Mouse (Mus musculus) T-helper 1 cell (primary cell): ENCODE measurements at regions not wholly inside any gene's neighbourhood (a gene's known extent, or its start where the extent isn't known, plus 50 kb on each side); places are given as distances from the start of the nearest gene placed in this dataset.

Experiments
- in situ Hi-C: fragments of 300-600 bp; cut with MboI, MseI; formaldehyde crosslinking; loops from one replicate; pipeline ENCODE4 v1.15.1; 2025; ENCODE audit warnings: high pct_unique_total_duplicates

DNA sequence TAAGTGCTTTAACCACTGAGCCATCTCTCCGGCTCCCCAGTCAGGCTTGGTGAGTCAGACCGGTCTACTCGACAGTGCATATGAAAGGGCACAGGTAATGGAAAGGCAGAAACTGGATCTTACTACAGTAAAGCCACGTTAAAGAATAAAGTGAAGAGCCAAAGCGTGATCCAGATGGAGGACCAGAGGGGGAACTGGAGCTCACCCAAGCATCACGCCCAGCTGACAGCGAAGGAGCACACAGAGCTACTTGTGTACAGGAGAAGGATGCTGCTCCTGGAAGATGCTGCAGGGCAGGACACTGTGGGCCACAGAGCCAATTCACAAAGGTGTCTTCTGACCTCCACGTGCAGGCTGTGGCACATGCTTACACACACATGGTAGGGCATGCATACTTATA lies 96.7 kb upstream of the Ppp1r26 start:
- in situ Hi-C loops, result no loop called here

DNA sequence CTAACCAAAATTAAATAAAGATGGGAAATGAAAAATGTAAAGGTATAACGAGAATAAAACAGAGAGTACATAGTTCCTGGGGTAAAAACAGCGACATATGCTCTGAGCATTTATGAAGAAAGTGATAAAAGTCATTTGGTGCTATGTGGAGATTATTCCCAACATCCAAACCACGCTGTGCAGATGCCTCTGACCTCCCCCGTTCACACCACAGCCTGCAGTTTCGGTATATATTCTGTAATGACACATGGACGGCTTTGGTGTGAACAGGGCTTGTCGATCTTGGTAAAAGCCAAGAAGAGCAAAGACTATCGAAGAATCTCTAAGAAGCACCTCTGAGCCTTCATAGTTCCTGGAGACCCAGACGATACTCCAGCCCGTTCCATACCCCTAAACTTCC lies 95.2 kb upstream of the Ppp1r26 start:
- in situ Hi-C loops, result no loop called here

DNA sequence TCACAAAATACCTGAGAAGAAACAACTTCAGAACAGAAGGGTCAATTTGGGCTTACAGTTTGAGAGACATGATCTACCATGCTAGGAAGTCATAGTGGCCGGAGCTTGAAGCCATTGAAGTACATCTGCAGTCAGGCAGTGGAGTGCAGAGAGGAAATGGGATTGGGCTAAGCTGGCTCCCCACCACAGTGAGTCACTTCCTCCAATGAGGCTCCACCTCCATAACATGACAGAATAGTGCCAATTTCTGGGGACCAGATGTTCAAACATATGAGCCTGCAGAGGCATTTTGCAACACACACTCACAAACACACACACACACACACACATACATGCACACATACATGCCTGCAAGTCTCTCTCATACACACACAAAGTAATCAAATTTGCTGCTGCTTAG lies 93.7 kb upstream of the Ppp1r26 start:
- in situ Hi-C loops, result no loop called here

DNA sequence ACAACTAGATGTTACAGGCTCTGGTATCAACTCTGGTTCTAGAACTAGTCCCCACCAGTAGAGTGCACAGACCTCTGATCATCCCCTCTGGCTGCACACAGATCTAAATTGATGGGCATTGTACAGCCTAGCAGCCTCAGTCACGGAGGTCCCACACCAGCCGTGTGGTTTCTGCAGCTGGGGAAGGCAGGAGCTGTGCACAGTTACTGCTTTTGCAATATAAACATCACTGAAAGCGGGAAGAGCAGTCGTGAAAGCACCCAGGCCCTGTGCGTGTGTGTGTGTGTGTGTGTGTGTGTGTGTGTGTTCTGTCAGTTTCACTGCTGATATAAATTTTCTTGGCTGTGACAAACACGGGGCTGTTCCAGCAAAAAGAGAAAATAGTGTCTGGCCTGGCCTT lies 84.4 kb upstream of the Ppp1r26 start:
- in situ Hi-C loops, result no loop called here

DNA sequence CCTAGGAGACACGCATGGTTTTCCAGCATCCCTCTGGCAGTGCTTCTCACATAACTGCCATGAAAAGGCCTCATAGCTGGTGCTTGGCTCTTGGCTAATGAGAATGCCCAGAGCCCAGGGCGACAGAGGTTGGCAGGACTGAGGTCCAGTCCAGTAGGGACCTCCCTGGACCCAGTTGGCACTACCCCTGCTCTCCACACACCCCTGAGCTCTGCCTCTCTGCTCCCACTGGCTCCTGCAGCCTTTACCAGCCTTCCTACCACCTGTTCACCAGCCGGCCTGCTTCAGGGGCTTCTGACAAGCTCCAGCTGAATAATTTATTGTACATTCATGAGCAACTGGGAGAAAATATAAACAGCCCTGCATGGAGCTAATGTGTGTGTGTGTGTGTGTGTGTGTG lies 82.0 kb upstream of the Ppp1r26 start:
- in situ Hi-C loops, result no loop called here

DNA sequence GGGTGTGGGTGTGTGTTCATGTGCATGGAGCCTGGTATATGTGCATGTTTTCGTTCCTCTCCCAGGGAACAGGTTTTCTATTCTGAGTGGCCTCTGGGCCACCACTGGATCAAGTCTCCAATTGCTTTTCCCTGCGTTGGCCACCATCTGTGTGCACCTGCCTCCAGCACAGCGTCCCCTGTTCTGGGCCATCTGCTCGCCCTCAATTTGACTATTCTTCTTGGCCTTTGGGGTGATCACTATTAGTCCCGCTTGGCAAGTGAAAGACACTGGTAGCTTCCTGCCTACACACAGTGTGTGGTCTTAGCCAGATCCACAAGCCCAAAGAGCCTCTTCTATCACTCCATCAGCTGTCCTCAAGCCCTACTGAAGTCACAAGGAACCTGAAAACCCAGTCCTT lies 80.8 kb upstream of the Ppp1r26 start:
- in situ Hi-C loops, result no loop called here

DNA sequence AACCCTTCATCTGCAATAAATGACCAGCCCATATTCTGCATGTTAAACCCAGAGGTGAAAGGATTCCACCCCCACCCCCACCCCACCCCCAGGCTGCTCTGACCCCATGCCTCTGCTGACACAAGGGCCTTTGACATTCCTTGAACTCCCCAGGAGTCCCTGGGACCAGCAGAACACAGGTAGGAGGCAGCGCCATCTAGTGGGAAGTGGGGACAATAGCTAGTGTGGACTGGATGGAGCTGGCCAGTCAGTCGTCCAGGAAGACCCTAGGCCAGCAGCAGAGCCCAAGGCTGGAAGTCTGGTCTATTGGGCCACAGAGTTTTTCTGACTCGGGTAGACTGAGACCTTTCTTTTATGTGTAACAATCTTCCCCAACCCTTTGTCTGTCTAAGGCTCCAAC lies 71.8 kb upstream of the Ppp1r26 start:
- in situ Hi-C loops, result no loop called here

DNA sequence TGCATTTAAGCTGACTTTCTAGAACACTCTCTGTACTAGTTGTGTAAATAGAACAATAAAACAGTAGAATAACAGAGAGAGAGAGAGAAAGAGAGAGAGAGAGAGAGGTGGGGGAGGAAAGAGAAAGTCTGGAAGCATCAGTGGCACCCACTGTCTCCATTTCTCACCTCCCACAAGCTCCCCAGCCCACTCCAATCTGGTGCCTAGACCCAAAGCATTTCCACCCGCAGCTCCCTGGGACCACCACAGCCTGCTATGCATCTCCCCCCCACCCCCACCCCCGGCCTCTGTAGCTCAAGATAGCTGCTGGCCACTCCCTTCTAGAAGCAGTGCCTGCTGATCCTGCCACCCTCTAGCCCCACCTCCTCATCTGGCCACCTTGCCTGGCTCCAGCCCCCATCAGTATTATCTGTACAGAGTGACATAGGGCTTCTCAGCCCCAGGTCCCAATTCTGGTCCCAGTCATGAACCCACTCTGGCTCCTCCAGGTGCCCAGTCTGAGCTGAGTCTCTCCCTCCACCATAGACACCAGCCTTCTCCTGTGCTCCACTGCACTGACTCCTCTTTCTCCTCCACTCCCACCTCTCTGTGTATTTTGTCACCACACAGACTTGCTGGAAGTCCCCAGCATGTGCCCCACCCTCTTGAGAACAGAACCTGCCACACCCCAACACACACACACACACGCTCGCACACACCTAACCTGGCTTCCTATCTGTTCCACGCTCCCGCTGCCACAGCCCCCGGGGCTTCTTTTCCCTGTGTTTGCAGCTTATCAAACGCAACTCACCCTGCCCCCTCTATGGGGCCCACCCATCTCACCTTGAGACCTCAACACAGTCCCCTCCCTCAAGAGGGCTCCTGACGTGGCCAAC lies 68.4 kb upstream of the Ppp1r26 start:
- in situ Hi-C loops, result no loop called here

DNA sequence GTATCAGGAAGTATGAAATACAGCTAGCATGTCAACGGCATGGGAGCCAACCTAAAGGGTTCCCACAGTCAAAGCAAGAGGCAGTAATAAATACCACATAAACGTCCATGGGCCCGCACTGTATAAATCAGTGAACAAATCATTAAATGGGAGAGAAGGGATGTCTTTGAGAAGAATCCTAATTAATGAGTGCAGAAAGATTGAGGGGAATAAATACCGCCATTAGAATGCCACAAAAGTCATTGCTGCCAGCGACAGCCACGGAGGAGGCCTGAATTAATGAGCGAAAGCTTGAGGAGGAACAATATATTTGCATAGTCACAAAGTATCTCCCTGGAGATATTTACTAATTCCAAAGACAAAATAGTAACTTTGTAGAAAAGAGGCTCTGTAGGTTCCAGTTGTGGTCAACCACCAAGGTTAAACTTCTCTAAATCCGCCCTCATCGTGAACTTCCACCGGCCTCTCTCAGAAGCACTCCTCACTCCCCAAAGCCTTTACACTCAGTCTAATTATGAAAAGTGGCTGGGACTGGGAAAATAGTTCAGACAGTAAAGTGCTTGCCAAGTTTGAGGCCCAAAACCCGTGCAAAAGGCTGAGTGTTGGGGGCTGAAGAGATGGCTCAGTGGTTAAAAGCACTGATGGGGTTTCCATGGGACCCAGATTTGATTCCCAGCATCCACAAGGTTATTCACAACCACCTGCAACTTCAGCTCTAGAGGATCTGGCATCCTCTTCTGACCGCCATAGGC lies 64.4 kb upstream of the Ppp1r26 start:
- in situ Hi-C loops, result no loop called here

DNA sequence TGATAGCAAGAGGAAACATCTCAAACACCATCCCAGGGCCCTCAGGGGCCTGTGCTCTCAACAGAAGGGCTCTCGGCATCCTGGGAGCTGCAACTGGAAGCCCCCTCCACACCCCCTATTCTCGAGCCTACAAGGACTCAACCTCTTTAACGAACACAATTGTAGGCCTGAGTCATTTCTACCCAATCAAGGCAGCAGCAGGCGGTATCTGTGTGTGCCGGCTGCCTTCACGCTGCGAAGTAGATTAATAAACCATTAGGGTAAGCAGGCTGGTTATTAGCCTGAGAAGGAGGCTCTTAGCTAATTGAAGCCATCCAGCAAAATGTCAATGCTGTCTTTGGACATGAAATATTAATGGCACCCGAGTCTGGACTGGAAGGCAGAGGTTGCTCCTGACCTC lies 61.7 kb upstream of the Ppp1r26 start:
- in situ Hi-C loops, result no loop called here

DNA sequence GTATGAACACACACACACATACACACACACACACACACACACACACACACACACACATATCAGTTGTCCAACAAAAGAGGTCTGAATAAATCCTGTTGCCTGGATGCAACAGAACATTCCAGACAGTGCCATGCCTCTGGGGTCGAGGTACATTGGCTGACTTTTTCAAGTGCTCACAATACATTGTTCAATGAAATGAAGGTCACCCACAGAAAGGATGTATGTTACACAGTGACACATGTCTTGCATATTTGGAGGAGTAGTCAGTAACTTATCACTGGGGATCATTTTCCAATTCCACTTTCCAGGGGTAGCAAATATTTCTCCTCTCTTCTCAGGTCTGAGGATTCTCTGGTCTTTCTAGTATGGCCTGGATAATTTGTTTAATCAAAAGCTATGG lies 59.8 kb upstream of the Ppp1r26 start:
- in situ Hi-C loops, result no loop called here

DNA sequence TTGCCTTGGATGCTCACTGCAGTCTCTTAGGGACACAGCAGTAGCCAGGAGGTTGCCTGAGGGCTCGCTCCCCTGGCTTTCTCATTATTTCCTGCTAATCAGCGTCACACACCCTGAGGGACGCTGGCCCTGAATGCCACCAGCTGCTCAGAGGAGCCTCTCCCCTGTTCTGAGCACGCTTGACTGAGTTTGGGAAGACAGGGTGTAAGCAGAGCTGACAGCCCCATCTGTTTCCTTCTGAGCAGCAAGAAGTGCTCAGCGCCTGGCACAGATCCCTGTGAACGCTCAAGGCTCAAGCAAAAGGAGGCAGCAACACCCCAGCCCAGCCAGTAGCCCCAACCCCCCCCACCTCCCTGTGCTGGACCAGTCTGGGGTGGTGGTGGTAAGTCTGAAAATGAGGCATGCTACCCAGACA lies 59.2 kb upstream of the Ppp1r26 start:
- in situ Hi-C loops, result no loop called here

DNA sequence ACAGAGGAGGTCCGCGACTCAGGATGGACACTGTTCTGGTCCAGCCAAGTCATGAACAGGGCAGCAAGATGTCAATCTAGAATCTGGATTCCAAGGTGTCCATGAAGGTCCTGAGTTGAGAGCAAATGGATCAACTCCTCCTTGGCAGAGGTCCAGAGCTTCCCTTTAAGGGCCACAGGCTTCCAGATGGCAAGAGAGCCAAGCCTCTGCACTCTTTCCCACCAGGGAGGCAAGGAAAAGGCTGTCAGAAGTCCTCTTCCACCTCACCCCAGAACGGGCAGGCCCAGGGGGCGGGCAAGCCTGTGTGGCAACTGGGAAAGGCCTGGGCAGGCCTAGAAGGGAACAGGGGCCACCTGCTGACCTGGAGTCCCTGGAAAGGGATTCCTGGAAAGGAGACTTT lies 58.7 kb upstream of the Ppp1r26 start:
- in situ Hi-C loops, result no loop called here

DNA sequence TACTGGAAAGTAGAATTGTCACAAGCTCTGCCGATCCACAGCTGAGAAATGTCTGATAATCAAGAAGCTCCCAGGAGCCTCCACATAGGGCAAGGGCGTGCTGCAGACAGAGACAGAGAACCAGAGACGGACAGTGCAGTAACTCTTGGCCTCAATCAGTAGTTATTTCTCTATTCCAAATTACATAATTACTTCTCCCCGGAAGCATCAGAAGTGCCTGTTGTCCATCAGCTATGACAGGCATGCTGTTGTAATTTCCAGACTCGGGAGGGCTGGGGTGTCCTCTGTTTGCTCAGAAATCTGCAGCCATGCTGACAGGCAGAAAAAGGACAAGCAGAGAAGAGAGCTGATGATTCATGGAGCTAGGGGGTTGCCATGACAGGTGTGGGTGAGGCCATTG lies 56.9 kb upstream of the Ppp1r26 start:
- in situ Hi-C loops, result no loop called here

DNA sequence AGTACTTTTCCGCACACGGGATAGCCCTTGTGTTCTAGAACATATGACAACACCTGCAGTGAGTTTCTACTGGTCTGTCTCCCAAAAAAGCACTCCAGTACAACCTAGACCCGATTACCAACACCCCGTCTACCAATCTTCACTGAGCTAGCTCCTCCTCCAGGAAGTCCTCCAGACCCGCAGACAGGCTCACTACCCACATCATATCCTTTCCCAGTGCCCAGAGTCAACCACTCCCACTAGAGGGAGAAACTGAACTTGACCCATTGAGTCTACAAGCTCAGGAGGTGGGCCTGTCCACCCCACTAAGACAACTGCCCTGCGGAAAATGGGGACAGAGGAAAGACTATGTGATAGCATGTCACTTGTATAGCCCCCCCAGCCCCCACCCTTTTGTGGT lies 51.2 kb upstream of the Ppp1r26 start:
- in situ Hi-C loops, result no loop called here
